Mouse (Mus musculus) CH12.LX (cell line): ENCODE results near the gene Spag7. TPM values are rescaled to one million over a fixed set of nuclear protein-coding genes. Genes with fewer than 3 reads are reported as not detected.
A peak's percentile ranks its signal among the peaks of the same experiment; 100 is the strongest.

Source experiments
- DNase-seq: peaks from one replicate; pipeline ENCODE4 v3.0.0-alpha.2; 2013; ENCODE audit errors: extremely low read depth
- H3K27ac ChIP-seq: 2 replicates; pipeline ENCODE4 v1.5.1; 2012; ENCODE audit warnings: low read depth, mild to moderate bottlenecking, control low read depth, moderate library complexity; ENCODE audit not compliant: insufficient read depth
- H3K27me3 ChIP-seq: replicated peaks from 2 replicates; pipeline ENCODE3; 2012; ENCODE audit warnings: inconsistent platforms
- H3K36me3 ChIP-seq, 2 experiments: replicated peaks in 1 of 2; 2 replicates each; pipeline versions ENCODE3 to v1.6.1; 2012; ENCODE audit warnings: inconsistent platforms in 1 of 2, low read length in 1 of 2, mild to moderate bottlenecking in 1 of 2, mixed read lengths in 1 of 2, moderate library complexity in 1 of 2; ENCODE audit not compliant: control insufficient read depth in 1 of 2, insufficient read depth in 1 of 2
- H3K4me1 ChIP-seq, 2 experiments: 2 replicates each; pipeline ENCODE4 v1.6.1; 2012; ENCODE audit warnings: inconsistent platforms in 1 of 2, moderate library complexity in 1 of 2; ENCODE audit not compliant: insufficient read depth in 2 of 2, control insufficient read depth in 1 of 2
- H3K4me2 ChIP-seq: 2 replicates; pipeline ENCODE4 v1.6.1; 2012; ENCODE audit warnings: low read depth, mild to moderate bottlenecking, control low read depth; ENCODE audit not compliant: poor library complexity, insufficient read depth, severe bottlenecking
- H3K4me3 ChIP-seq, 3 experiments: fragments of 150-350 bp in 1 of 3; sonication (generic) in 1 of 3; replicated peaks in 1 of 3; 2 replicates each; pipeline versions ENCODE3 to v1.5.1; 2011 to 2012; ENCODE audit warnings: low read depth in 2 of 3, low read length in 2 of 3, mild to moderate bottlenecking in 2 of 3, moderate library complexity in 2 of 3, control low read depth in 1 of 3, improper control_type of control experiment in 1 of 3, inconsistent platforms in 1 of 3, mixed read lengths in 1 of 3; ENCODE audit not compliant: poor library complexity in 1 of 3
- H3K79me2 ChIP-seq: replicated peaks from 2 replicates; pipeline ENCODE4 v1.6.1; 2012; ENCODE audit warnings: mild to moderate bottlenecking, moderate library complexity; ENCODE audit not compliant: control insufficient read depth, poor library complexity, insufficient read depth, severe bottlenecking; ENCODE audit errors: extremely low read depth
- H3K9ac ChIP-seq: 2 replicates; pipeline ENCODE4 v1.6.1; 2012; ENCODE audit warnings: low read depth, mild to moderate bottlenecking, control low read depth, moderate library complexity; ENCODE audit not compliant: insufficient read depth
- H3K9me3 ChIP-seq: replicated peaks from 2 replicates; pipeline ENCODE3; 2012; ENCODE audit warnings: low read length, inconsistent platforms, mixed read lengths
- BHLHE40 ChIP-seq: IDR thresholded peaks from 2 replicates; pipeline ENCODE4 v1.6.1; 2011; ENCODE audit warnings: mild to moderate bottlenecking, low read depth, low read length, improper control_type of control experiment
- CHD1 ChIP-seq: IDR thresholded peaks from 2 replicates; pipeline ENCODE4 v1.6.1; 2012; ENCODE audit warnings: low read depth, low read length, improper control_type of control experiment, inconsistent platforms
- CHD2 ChIP-seq: IDR thresholded peaks from 2 replicates; pipeline ENCODE4 v1.6.1; 2011; ENCODE audit warnings: low read length, improper control_type of control experiment
- E2F4 ChIP-seq: IDR thresholded peaks from 2 replicates; pipeline ENCODE4 v1.6.1; 2011; ENCODE audit warnings: low read depth, low read length, improper control_type of control experiment; ENCODE audit not compliant: insufficient replicate concordance
- ELF1 ChIP-seq: IDR thresholded peaks from 2 replicates; pipeline ENCODE4 v1.6.1; 2014; ENCODE audit warnings: low read depth, mild to moderate bottlenecking, inconsistent platforms, low read length, improper control_type of control experiment
- EP300 ChIP-seq: IDR thresholded peaks from 2 replicates; pipeline ENCODE4 v1.6.1; 2011; ENCODE audit warnings: low read length, improper control_type of control experiment
- ETS1 ChIP-seq: conservative IDR thresholded peaks from 2 replicates; pipeline ENCODE4 v1.6.1; 2012; ENCODE audit warnings: low read depth, mild to moderate bottlenecking, inconsistent platforms, low read length, improper control_type of control experiment, moderate library complexity
- GABPA ChIP-seq: IDR thresholded peaks from 2 replicates; pipeline ENCODE4 v1.6.1; 2012; ENCODE audit warnings: low read depth, low read length, improper control_type of control experiment, inconsistent platforms; ENCODE audit not compliant: insufficient replicate concordance
- HCFC1 ChIP-seq: IDR thresholded peaks from 2 replicates; pipeline ENCODE4 v1.6.1; 2012; ENCODE audit warnings: low read depth, mild to moderate bottlenecking, inconsistent platforms, low read length, improper control_type of control experiment
- IRF4 ChIP-seq: IDR thresholded peaks from 2 replicates; pipeline ENCODE4 v1.6.1; 2014; ENCODE audit warnings: low read depth, mild to moderate bottlenecking, inconsistent platforms, low read length, improper control_type of control experiment
- JUND ChIP-seq: conservative IDR thresholded peaks from 2 replicates; pipeline ENCODE4 v1.6.1; 2011; ENCODE audit warnings: low read depth, low read length, improper control_type of control experiment
- KAT2A ChIP-seq: IDR thresholded peaks from 2 replicates; pipeline ENCODE4 v1.6.1; 2012; ENCODE audit warnings: low read length, improper control_type of control experiment, inconsistent platforms; ENCODE audit not compliant: insufficient replicate concordance
- MAX ChIP-seq: IDR thresholded peaks from 2 replicates; pipeline ENCODE4 v1.6.1; 2011; ENCODE audit warnings: low read length, improper control_type of control experiment
- MAZ ChIP-seq: IDR thresholded peaks from 2 replicates; pipeline ENCODE4 v1.6.1; 2012; ENCODE audit warnings: low read depth, mild to moderate bottlenecking, inconsistent platforms, low read length, improper control_type of control experiment, moderate library complexity
- MEF2A ChIP-seq: IDR thresholded peaks from 2 replicates; pipeline ENCODE4 v1.6.1; 2014; ENCODE audit warnings: low read depth, mild to moderate bottlenecking, inconsistent platforms, low read length, improper control_type of control experiment, borderline replicate concordance
- MXI1 ChIP-seq: IDR thresholded peaks from 2 replicates; pipeline ENCODE4 v1.6.1; 2011; ENCODE audit warnings: mild to moderate bottlenecking, low read depth, low read length, improper control_type of control experiment
- MYC ChIP-seq: IDR thresholded peaks from 2 replicates; pipeline ENCODE4 v1.6.1; 2011; ENCODE audit warnings: low read depth, mild to moderate bottlenecking, improper control_type of control experiment, low read length
- NELFE ChIP-seq: IDR thresholded peaks from 2 replicates; pipeline ENCODE4 v1.6.1; 2011; ENCODE audit warnings: low read depth, low read length, improper control_type of control experiment
- NRF1 ChIP-seq: IDR thresholded peaks from 2 replicates; pipeline ENCODE4 v1.6.1; 2014; ENCODE audit warnings: low read depth, mild to moderate bottlenecking, inconsistent platforms, low read length, improper control_type of control experiment, moderate library complexity
- POLR2A ChIP-seq: IDR thresholded peaks from 2 replicates; pipeline ENCODE4 v1.6.1; 2011; ENCODE audit warnings: low read depth, mild to moderate bottlenecking, improper control_type of control experiment, low read length
- POLR2AphosphoS2 ChIP-seq: IDR thresholded peaks from 2 replicates; pipeline ENCODE4 v1.6.1; 2011; ENCODE audit warnings: low read depth, low read length, improper control_type of control experiment
- RAD21 ChIP-seq: IDR thresholded peaks from 2 replicates; pipeline ENCODE4 v1.6.1; 2011; ENCODE audit warnings: low read depth, mild to moderate bottlenecking, low read length, improper control_type of control experiment, moderate library complexity
- RCOR1 ChIP-seq: conservative IDR thresholded peaks from 2 replicates; pipeline ENCODE4 v1.6.1; 2012; ENCODE audit warnings: low read depth, mild to moderate bottlenecking, inconsistent platforms, low read length, improper control_type of control experiment
- SIN3A ChIP-seq: IDR thresholded peaks from 2 replicates; pipeline ENCODE4 v1.6.1; 2012; ENCODE audit warnings: low read length, improper control_type of control experiment, inconsistent platforms
- SMC3 ChIP-seq: IDR thresholded peaks from 2 replicates; pipeline ENCODE4 v1.6.1; 2011; ENCODE audit warnings: low read depth, low read length, improper control_type of control experiment
- TBP ChIP-seq: conservative IDR thresholded peaks from 2 replicates; pipeline ENCODE4 v1.6.1; 2011; ENCODE audit warnings: low read depth, low read length, improper control_type of control experiment
- TCF12 ChIP-seq: IDR thresholded peaks from 2 replicates; pipeline ENCODE4 v1.6.1; 2014; ENCODE audit warnings: low read depth, mild to moderate bottlenecking, inconsistent platforms, low read length, improper control_type of control experiment
- UBTF ChIP-seq: IDR thresholded peaks from 2 replicates; pipeline ENCODE4 v1.6.1; 2012; ENCODE audit warnings: low read depth, mild to moderate bottlenecking, inconsistent platforms, low read length, improper control_type of control experiment, moderate library complexity
- USF2 ChIP-seq: conservative IDR thresholded peaks from 2 replicates; pipeline ENCODE4 v1.6.1; 2011; ENCODE audit warnings: low read depth, low read length, improper control_type of control experiment
- ZC3H11A ChIP-seq: IDR thresholded peaks from 2 replicates; pipeline ENCODE4 v1.6.1; 2012; ENCODE audit warnings: low read depth, mild to moderate bottlenecking, inconsistent platforms, low read length, improper control_type of control experiment
- ZKSCAN1 ChIP-seq: IDR thresholded peaks from 2 replicates; pipeline ENCODE4 v1.6.1; 2012; ENCODE audit warnings: low read depth, inconsistent platforms, low read length, improper control_type of control experiment, borderline replicate concordance
- ZMIZ1 ChIP-seq: IDR thresholded peaks from 2 replicates; pipeline ENCODE4 v1.6.1; 2012; ENCODE audit warnings: low read depth, mild to moderate bottlenecking, inconsistent platforms, low read length, improper control_type of control experiment
- ZNF384 ChIP-seq: IDR thresholded peaks from 2 replicates; pipeline ENCODE4 v1.6.1; 2012; ENCODE audit warnings: low read depth, low read length, improper control_type of control experiment, inconsistent platforms
- dilution Hi-C: fragments of 300-500 bp; cut with MboI; formaldehyde crosslinking; loops from 2 replicates; pipeline ENCODE4 v1.14.3; 2020; ENCODE audit warnings: low sequenced_read_pairs; ENCODE audit not compliant: extremely low pct_unique_long_range_greater_than_20kb, extremely low pct_ligation_motif_present
- in situ Hi-C: fragments of 300-500 bp; cut with MboI; formaldehyde crosslinking; loops from 3 replicates; pipeline ENCODE4 v1.14.3; 2019; ENCODE audit warnings: low sequenced_read_pairs, low pct_ligation_motif_present, low pct_unique_long_range_greater_than_20kb, mixed read lengths
- polyA plus RNA-seq: library from polyadenylated mRNA; unstranded; fragments of >175 nt; gene quantifications from 2 replicates; pipeline ENCODE4 v1.2.1, GENCODE M21; 2012; ENCODE audit warnings: low read depth; ENCODE audit not compliant: insufficient read length
- total RNA-seq, 2 experiments: library from RNA; depleted of rRNA; stranded (reverse); fragments of 300-350 nt in 1 of 2; fragments of >200 nt in 1 of 2; gene quantifications; 2 replicates each; pipeline ENCODE4 v1.2.3; 2012 to 2014

The Spag7 gene
- total RNA-seq (2012; rRNA removed) (96.3 and 105 TPM in 2 replicates), total RNA-seq (2014; rRNA removed) (86.9 and 93.5 TPM in 2 replicates), polyA plus RNA-seq (120 and 161 TPM in 2 replicates)

DNA sequence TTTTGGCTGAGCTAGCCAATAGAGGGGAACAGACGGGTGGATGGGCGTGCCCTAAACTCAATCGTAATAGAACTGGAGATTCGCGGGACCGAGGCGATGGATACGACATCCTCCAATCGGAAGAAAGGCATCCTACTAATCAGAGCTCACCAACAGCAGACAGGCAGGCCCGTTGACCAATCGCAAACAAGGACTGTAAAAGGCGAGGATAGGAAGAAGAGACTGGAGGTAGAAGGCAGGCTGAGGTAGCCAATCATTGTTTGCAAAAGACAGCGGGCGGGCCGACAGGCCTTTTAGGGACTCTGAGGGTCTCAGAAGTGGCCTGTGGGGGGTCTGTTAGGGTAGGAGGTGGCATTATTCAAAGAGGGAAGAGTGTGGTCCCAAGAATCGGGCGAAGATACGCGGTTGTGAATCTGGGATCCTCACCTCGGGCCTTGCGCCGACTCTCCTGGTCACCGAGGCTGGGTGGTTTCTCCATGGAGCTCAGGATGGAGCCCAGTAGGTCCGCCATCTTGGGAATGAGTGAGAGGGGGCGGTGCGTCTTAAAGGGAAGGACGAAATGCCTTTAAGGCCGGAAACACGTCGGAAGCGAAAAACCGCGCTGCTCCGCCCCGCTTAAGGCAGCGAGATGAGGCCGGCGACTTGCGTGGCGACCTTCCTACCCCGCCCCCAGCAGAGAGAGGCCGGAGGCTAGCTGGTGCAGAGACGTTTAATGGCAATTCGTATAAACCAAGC, at the start of gene Spag7:
Spag7 (minus strand) TSS at position 646 of the 735 bp plus-strand sequence.
- Histone ChIP-seq H3K9me3 (no peaks in the 10 kb centered on the region), H3K9ac (peak within 1 kb of the TSS; percentile 87), H3K4me3 (peak within 1 kb of the TSS; percentile 69 to 92 (median 73)), H3K79me2 (peaks cover 22% of the 10 kb centered on the region), H3K27me3 (no peaks in the 10 kb centered on the region), H3K4me1 (peaks cover 10 to 37% of the 10 kb centered on the region in 2 experiments), H3K36me3 (peaks cover 40 to 66% of the 10 kb centered on the region in 2 experiments), H3K4me2 (peak within 1 kb of the TSS; percentile 79), H3K27ac (peak within 1 kb of the TSS; percentile 76)
- peak; percentile 100 for DNase-seq
- peak; percentile 27; the same call in 1 of the 2 replicates for TF ChIP-seq CHD1
- TF ChIP-seq ZC3H11A, result no peak
- TF ChIP-seq BHLHE40, result no peak
- peak; percentile 63; the same call in 1 of the 2 replicates for TF ChIP-seq MEF2A
- TF ChIP-seq MAZ, result peak; percentile 21; the same call in 1 of the 2 replicates
- TF ChIP-seq NRF1, result peak; percentile 48
- peak; percentile 67; the same call in 1 of the 2 replicates for TF ChIP-seq NELFE
- TF ChIP-seq ZKSCAN1, result no peak
- peak; percentile 68; the same call in 1 of the 2 replicates for TF ChIP-seq HCFC1
- 0 out of 2 replicates have a peak, but pooled peaks have one; percentile 40 for TF ChIP-seq ETS1
- TF ChIP-seq POLR2AphosphoS2, result peak; percentile 20; the same call in 1 of the 2 replicates
- no peak for TF ChIP-seq RCOR1
- no peak for TF ChIP-seq IRF4
- no peak for TF ChIP-seq SMC3
- TF ChIP-seq ELF1, result peak; percentile 77
- no peak for TF ChIP-seq UBTF
- peak; percentile 83 for TF ChIP-seq POLR2A
- TF ChIP-seq EP300, result no peak
- peak; percentile 90 for TF ChIP-seq TBP
- TF ChIP-seq E2F4, result peak; percentile 84; the same call in 1 of the 2 replicates
- peak; percentile 98 for TF ChIP-seq CHD2
- peak; percentile 61 for TF ChIP-seq ZMIZ1
- peak; percentile 75 for TF ChIP-seq TCF12
- TF ChIP-seq KAT2A, result 0 out of 2 replicates have a peak, but pooled peaks have one; percentile 74
- peak; percentile 83; the same call in 1 of the 2 replicates for TF ChIP-seq MXI1
- no peak for TF ChIP-seq JUND
- TF ChIP-seq ZNF384, result no peak
- no peak for TF ChIP-seq GABPA
- TF ChIP-seq MAX, result peak; percentile 71
- peak; percentile 86 for TF ChIP-seq MYC
- no peak for TF ChIP-seq USF2
- TF ChIP-seq RAD21, result no peak; the same call in 1 of the 2 replicates
- no peak; the same call in 1 of the 2 replicates for TF ChIP-seq SIN3A
- dilution Hi-C loops, result no loop called here
- in situ Hi-C loops, result no loop called here
